Mouse (Mus musculus): ENCODE measurements at regions not wholly inside any gene's neighbourhood (a gene's known extent, or its start where the extent isn't known, plus 50 kb on each side); places are given as distances from the start of the nearest gene placed in this dataset.

GRCm38 (mm10) chr13:83716711-83717171 is 212.9 kb downstream of the Mef2c start:
- 3% methylated on average over 8 of the region's 8 CpGs for WGBS (ENCODE audit: insufficient replicate concordance)
- no peak overlapping the region for H3K27ac ChIP-seq
- no peak overlapping the region for H3K4me2 ChIP-seq
- no peaks in the 10 kb centered on the region for H3K4me1 ChIP-seq (replicated peaks)
- peaks cover 100% of the 10 kb centered on the region for H3K27me3 ChIP-seq
- H3K4me3 ChIP-seq (replicated peaks), result no peak overlapping the region
- no peaks in the 10 kb centered on the region for H3K36me3 ChIP-seq
- H3K9me3 ChIP-seq (replicated peaks), result no peaks in the 10 kb centered on the region
- no peak overlapping the region for H3K9ac ChIP-seq
- ATAC-seq (ENCODE audit: low read depth), result no peak
- DNase-seq, result no peak

- no peaks in the 10 kb centered on the region for H3K4me1 ChIP-seq (replicated peaks)
- H3K4me2 ChIP-seq, result no peak overlapping the region
- H3K9me3 ChIP-seq (replicated peaks), result no peaks in the 10 kb centered on the region
- H3K9ac ChIP-seq, result no peak overlapping the region
- 9% methylated on average over 4 of the region's 4 CpGs for WGBS (ENCODE audit: insufficient replicate concordance)
- H3K27me3 ChIP-seq, result peaks cover 100% of the 10 kb centered on the region
- H3K36me3 ChIP-seq, result no peaks in the 10 kb centered on the region
- no peak overlapping the region for H3K27ac ChIP-seq
- no peak for DNase-seq
- H3K4me3 ChIP-seq (replicated peaks), result no peak overlapping the region
- ATAC-seq (ENCODE audit: low read depth), result no peak
Observed at GRCm38 (mm10) chr13:83717686-83718210, 213.9 kb downstream of the Mef2c start.

- ATAC-seq (ENCODE audit: low read depth), result no peak
- H3K9ac ChIP-seq, result no peak overlapping the region
- no peaks in the 10 kb centered on the region for H3K36me3 ChIP-seq
- no peak overlapping the region for H3K27ac ChIP-seq
- DNase-seq, result no peak
- no peak overlapping the region for H3K4me2 ChIP-seq
- no peaks in the 10 kb centered on the region for H3K9me3 ChIP-seq (replicated peaks)
- no peaks in the 10 kb centered on the region for H3K4me1 ChIP-seq (replicated peaks)
- 6% methylated on average over 10 of the region's 10 CpGs for WGBS (ENCODE audit: insufficient replicate concordance)
- peaks cover 100% of the 10 kb centered on the region for H3K27me3 ChIP-seq
- no peak overlapping the region for H3K4me3 ChIP-seq (replicated peaks)
Observed at GRCm38 (mm10) chr13:83718431-83719410, 214.9 kb downstream of the Mef2c start.

- no peak overlapping the region for H3K9ac ChIP-seq
- no peaks in the 10 kb centered on the region for H3K36me3 ChIP-seq
- H3K27me3 ChIP-seq, result peaks cover 99% of the 10 kb centered on the region
- no peaks in the 10 kb centered on the region for H3K4me1 ChIP-seq (replicated peaks)
- no peaks in the 10 kb centered on the region for H3K9me3 ChIP-seq (replicated peaks)
- no peak overlapping the region for H3K4me3 ChIP-seq (replicated peaks)
- H3K4me2 ChIP-seq, result no peak overlapping the region
- H3K27ac ChIP-seq, result no peak overlapping the region
- DNase-seq (no peak), ATAC-seq (ENCODE audit: low read depth) (no peak)
- WGBS (ENCODE audit: insufficient replicate concordance), result 4% methylated on average over 24 of the region's 24 CpGs
Observed at GRCm38 (mm10) chr13:83719635-83720291, 215.9 kb downstream of the Mef2c start.

GRCm38 (mm10) chr13:83720352-83720751 is 216.5 kb downstream of the Mef2c start:
- WGBS (ENCODE audit: insufficient replicate concordance), result 4% methylated on average over 12 of the region's 12 CpGs
- Histone ChIP-seq H3K4me3 (replicated peaks) (no peak overlapping the region), H3K9ac (no peak overlapping the region), H3K4me2 (no peak overlapping the region), H3K36me3 (no peaks in the 10 kb centered on the region), H3K9me3 (replicated peaks) (no peaks in the 10 kb centered on the region), H3K27ac (no peak overlapping the region), H3K27me3 (peaks cover 99% of the 10 kb centered on the region), H3K4me1 (replicated peaks) (no peaks in the 10 kb centered on the region)
- no peak for DNase-seq
- no peak for ATAC-seq (ENCODE audit: low read depth)

- no peak overlapping the region for H3K27ac ChIP-seq
- DNase-seq (no peak), ATAC-seq (ENCODE audit: low read depth) (no peak)
- H3K9ac ChIP-seq, result no peak overlapping the region
- no peaks in the 10 kb centered on the region for H3K36me3 ChIP-seq
- WGBS (ENCODE audit: insufficient replicate concordance), result under 1% methylated on average over 30 of the region's 30 CpGs
- H3K4me3 ChIP-seq (replicated peaks), result no peak overlapping the region
- H3K9me3 ChIP-seq (replicated peaks), result no peaks in the 10 kb centered on the region
- no peak overlapping the region for H3K4me2 ChIP-seq
- H3K27me3 ChIP-seq, result peaks cover 99% of the 10 kb centered on the region
- no peaks in the 10 kb centered on the region for H3K4me1 ChIP-seq (replicated peaks)
Observed at GRCm38 (mm10) chr13:83720883-83721371, 217.1 kb downstream of the Mef2c start.

- Histone ChIP-seq H3K27me3 (peaks cover 99% of the 10 kb centered on the region), H3K9me3 (replicated peaks) (no peaks in the 10 kb centered on the region), H3K4me1 (replicated peaks) (no peaks in the 10 kb centered on the region), H3K36me3 (no peaks in the 10 kb centered on the region), H3K27ac (no peak overlapping the region), H3K9ac (no peak overlapping the region), H3K4me3 (replicated peaks) (no peak overlapping the region), H3K4me2 (no peak overlapping the region)
- ATAC-seq (ENCODE audit: low read depth) (no peak), DNase-seq (no peak)
- 3% methylated on average over 14 of the region's 14 CpGs for WGBS (ENCODE audit: insufficient replicate concordance)
Observed at GRCm38 (mm10) chr13:83721563-83721962, 217.7 kb downstream of the Mef2c start.

GRCm38 (mm10) chr13:83722241-83722640 is 218.4 kb downstream of the Mef2c start:
- Histone ChIP-seq H3K9me3 (replicated peaks) (no peaks in the 10 kb centered on the region), H3K4me1 (replicated peaks) (no peaks in the 10 kb centered on the region), H3K9ac (no peak overlapping the region), H3K4me2 (no peak overlapping the region), H3K4me3 (replicated peaks) (no peak overlapping the region), H3K27ac (no peak overlapping the region), H3K36me3 (no peaks in the 10 kb centered on the region), H3K27me3 (peaks cover 99% of the 10 kb centered on the region)
- no peak for DNase-seq
- ATAC-seq (ENCODE audit: low read depth), result no peak
- 4% methylated on average over 7 of the region's 7 CpGs for WGBS (ENCODE audit: insufficient replicate concordance)

GRCm38 (mm10) chr13:83722791-83723190 is 219.0 kb downstream of the Mef2c start:
- Histone ChIP-seq H3K27me3 (peaks cover 99% of the 10 kb centered on the region), H3K4me2 (no peak overlapping the region), H3K27ac (no peak overlapping the region), H3K4me1 (replicated peaks) (no peaks in the 10 kb centered on the region), H3K4me3 (replicated peaks) (no peak overlapping the region), H3K9me3 (replicated peaks) (no peaks in the 10 kb centered on the region), H3K36me3 (no peaks in the 10 kb centered on the region), H3K9ac (no peak overlapping the region)
- DNase-seq (no peak), ATAC-seq (ENCODE audit: low read depth) (no peak)
- WGBS (ENCODE audit: insufficient replicate concordance), result 5% methylated on average over 3 of the region's 3 CpGs

GRCm38 (mm10) chr13:83723396-83723795 is 219.6 kb downstream of the Mef2c start:
- H3K4me2 ChIP-seq, result no peak overlapping the region
- no peak overlapping the region for H3K9ac ChIP-seq
- no peak overlapping the region for H3K27ac ChIP-seq
- no peak for DNase-seq
- H3K4me1 ChIP-seq (replicated peaks), result no peaks in the 10 kb centered on the region
- no peak overlapping the region for H3K4me3 ChIP-seq (replicated peaks)
- peaks cover 99% of the 10 kb centered on the region for H3K27me3 ChIP-seq
- H3K9me3 ChIP-seq (replicated peaks), result no peaks in the 10 kb centered on the region
- no peak for ATAC-seq (ENCODE audit: low read depth)
- 14% methylated on average over 2 of the region's 2 CpGs for WGBS (ENCODE audit: insufficient replicate concordance)
- H3K36me3 ChIP-seq, result no peaks in the 10 kb centered on the region

- H3K9me3 ChIP-seq (replicated peaks), result no peaks in the 10 kb centered on the region
- H3K27ac ChIP-seq, result no peak overlapping the region
- no peak overlapping the region for H3K4me2 ChIP-seq
- H3K36me3 ChIP-seq, result no peaks in the 10 kb centered on the region
- DNase-seq (no peak), ATAC-seq (ENCODE audit: low read depth) (no peak)
- H3K27me3 ChIP-seq, result peaks cover 99% of the 10 kb centered on the region
- 20% methylated on average over 3 of the region's 3 CpGs for WGBS (ENCODE audit: insufficient replicate concordance)
- no peak overlapping the region for H3K9ac ChIP-seq
- no peaks in the 10 kb centered on the region for H3K4me1 ChIP-seq (replicated peaks)
- no peak overlapping the region for H3K4me3 ChIP-seq (replicated peaks)
Observed at GRCm38 (mm10) chr13:83724196-83724595, 220.4 kb downstream of the Mef2c start.
